Mouse (Mus musculus): ENCODE results near the gene Cfap69. TPM values are rescaled to one million over a fixed set of nuclear protein-coding genes. Genes with fewer than 3 reads are reported as not detected.

Gene Cfap69
- total and polyA plus RNA-seq, 2 experiments from 2014 or later: 9.0 to 9.3 TPM

- Histone ChIP-seq H3K9ac (replicated peaks; ENCODE audit: low read length, poor library complexity, severe bottlenecking) (no peak overlapping the region), H3K4me2 (ENCODE audit: low read depth, low read length, poor library complexity, severe bottlenecking) (no peak overlapping the region), H3K4me3 (ENCODE audit: low read depth, low read length) (no peak overlapping the region), H3K36me3 (ENCODE audit: insufficient read depth, low read length) (no peaks in the 10 kb centered on the region), H3K9me3 (ENCODE audit: low read length) (no peaks in the 10 kb centered on the region), H3K4me1 (ENCODE audit: insufficient read depth, low read length) (peaks cover 5% of the 10 kb centered on the region; the same call in 1 of the 2 replicates), H3K27ac (ENCODE audit: low read depth, low read length) (no peak overlapping the region), H3K27me3 (ENCODE audit: insufficient read depth, low read length) (no peaks in the 10 kb centered on the region)
- WGBS: 75% methylated on average over 7 of the region's 7 CpGs
- no peak for ATAC-seq (ENCODE audit: low FRiP score)
- TF ChIP-seq CTCF (IDR thresholded peaks at IDR 0.05): no peak
- DNase-seq (ENCODE audit: low spot score): no peak
Measured at GRCm38 (mm10) chr5:5668920-5669319, 4.9 kb upstream of the Cfap69 start.

- H3K9me3 ChIP-seq (ENCODE audit: low read length): no peaks in the 10 kb centered on the region
- H3K4me2 ChIP-seq (ENCODE audit: low read depth, low read length, poor library complexity, severe bottlenecking): peak overlapping the region; percentile 82
- DNase-seq (ENCODE audit: low spot score): no peak
- TF ChIP-seq CTCF (IDR thresholded peaks at IDR 0.05): no peak
- H3K27ac ChIP-seq (ENCODE audit: low read depth, low read length): 0 out of 2 replicates have a peak overlapping the region, but pooled peaks have one; percentile 51
- H3K27me3 ChIP-seq (ENCODE audit: insufficient read depth, low read length): no peaks in the 10 kb centered on the region
- 49% methylated on average over 6 of the region's 6 CpGs for WGBS
- H3K36me3 ChIP-seq (ENCODE audit: insufficient read depth, low read length): no peaks in the 10 kb centered on the region
- peak overlapping the region; percentile 83 for H3K9ac ChIP-seq (replicated peaks; ENCODE audit: low read length, poor library complexity, severe bottlenecking)
- peak overlapping the region; percentile 82 for H3K4me3 ChIP-seq (ENCODE audit: low read depth, low read length)
- peak; percentile 22; the same call in 1 of the 2 replicates for ATAC-seq (ENCODE audit: low FRiP score)
- peaks cover 5% of the 10 kb centered on the region; the same call in 1 of the 2 replicates for H3K4me1 ChIP-seq (ENCODE audit: insufficient read depth, low read length)
Measured at GRCm38 (mm10) chr5:5664371-5664926, 410 bp upstream of the Cfap69 start.

GRCm38 (mm10) chr5:5663057-5663456 lies 982 bp downstream of the Cfap69 start:
- Histone ChIP-seq H3K9ac (replicated peaks; ENCODE audit: low read length, poor library complexity, severe bottlenecking) (peak overlapping the region; percentile 83), H3K4me2 (ENCODE audit: low read depth, low read length, poor library complexity, severe bottlenecking) (peak overlapping the region; percentile 82), H3K4me1 (ENCODE audit: insufficient read depth, low read length) (peaks cover 5% of the 10 kb centered on the region; the same call in 1 of the 2 replicates), H3K4me3 (ENCODE audit: low read depth, low read length) (peak overlapping the region; percentile 82), H3K9me3 (ENCODE audit: low read length) (no peaks in the 10 kb centered on the region), H3K27ac (ENCODE audit: low read depth, low read length) (no peak overlapping the region), H3K27me3 (ENCODE audit: insufficient read depth, low read length) (no peaks in the 10 kb centered on the region), H3K36me3 (ENCODE audit: insufficient read depth, low read length) (no peaks in the 10 kb centered on the region)
- no peak for ATAC-seq (ENCODE audit: low FRiP score)
- no peak for DNase-seq (ENCODE audit: low spot score)
- 43% methylated on average over 6 of the region's 6 CpGs for WGBS
- no peak for TF ChIP-seq CTCF (IDR thresholded peaks at IDR 0.05)

GRCm38 (mm10) chr5:5658680-5659079 lies 5.4 kb downstream of the Cfap69 start:
- H3K4me3 ChIP-seq (ENCODE audit: low read depth, low read length): no peak overlapping the region
- H3K9me3 ChIP-seq (ENCODE audit: low read length): no peaks in the 10 kb centered on the region
- no peaks in the 10 kb centered on the region for H3K36me3 ChIP-seq (ENCODE audit: insufficient read depth, low read length)
- no peak overlapping the region for H3K4me2 ChIP-seq (ENCODE audit: low read depth, low read length, poor library complexity, severe bottlenecking)
- no peak for TF ChIP-seq CTCF (IDR thresholded peaks at IDR 0.05)
- 55% methylated on average over 2 of the region's 2 CpGs for WGBS
- no peaks in the 10 kb centered on the region for H3K27me3 ChIP-seq (ENCODE audit: insufficient read depth, low read length)
- no peak overlapping the region for H3K27ac ChIP-seq (ENCODE audit: low read depth, low read length)
- H3K9ac ChIP-seq (replicated peaks; ENCODE audit: low read length, poor library complexity, severe bottlenecking): no peak overlapping the region
- ATAC-seq (ENCODE audit: low FRiP score): no peak
- no peak for DNase-seq (ENCODE audit: low spot score)
- no peaks in the 10 kb centered on the region for H3K4me1 ChIP-seq (ENCODE audit: insufficient read depth, low read length)

GRCm38 (mm10) chr5:5657932-5658331 lies 6.1 kb downstream of the Cfap69 start:
- Histone ChIP-seq H3K27me3 (ENCODE audit: insufficient read depth, low read length) (no peaks in the 10 kb centered on the region), H3K4me3 (ENCODE audit: low read depth, low read length) (no peak overlapping the region), H3K27ac (ENCODE audit: low read depth, low read length) (no peak overlapping the region), H3K4me1 (ENCODE audit: insufficient read depth, low read length) (no peaks in the 10 kb centered on the region), H3K4me2 (ENCODE audit: low read depth, low read length, poor library complexity, severe bottlenecking) (no peak overlapping the region), H3K36me3 (ENCODE audit: insufficient read depth, low read length) (no peaks in the 10 kb centered on the region), H3K9me3 (ENCODE audit: low read length) (no peaks in the 10 kb centered on the region), H3K9ac (replicated peaks; ENCODE audit: low read length, poor library complexity, severe bottlenecking) (no peak overlapping the region)
- TF ChIP-seq CTCF (IDR thresholded peaks at IDR 0.05): no peak
- 78% methylated on average over 2 of the region's 2 CpGs for WGBS
- no peak for DNase-seq (ENCODE audit: low spot score)
- ATAC-seq (ENCODE audit: low FRiP score): no peak

GRCm38 (mm10) chr5:5648817-5649569 lies 15.0 kb downstream of the Cfap69 start:
- Histone ChIP-seq H3K4me3 (ENCODE audit: low read depth, low read length) (no peak overlapping the region), H3K9ac (replicated peaks; ENCODE audit: low read length, poor library complexity, severe bottlenecking) (no peak overlapping the region), H3K4me1 (ENCODE audit: insufficient read depth, low read length) (no peaks in the 10 kb centered on the region), H3K27ac (ENCODE audit: low read depth, low read length) (no peak overlapping the region), H3K4me2 (ENCODE audit: low read depth, low read length, poor library complexity, severe bottlenecking) (no peak overlapping the region), H3K9me3 (ENCODE audit: low read length) (no peaks in the 10 kb centered on the region), H3K27me3 (ENCODE audit: insufficient read depth, low read length) (no peaks in the 10 kb centered on the region), H3K36me3 (ENCODE audit: insufficient read depth, low read length) (no peaks in the 10 kb centered on the region)
- no peak for ATAC-seq (ENCODE audit: low FRiP score)
- WGBS: 76% methylated on average over 6 of the region's 6 CpGs
- DNase-seq (ENCODE audit: low spot score): no peak
- TF ChIP-seq CTCF (IDR thresholded peaks at IDR 0.05): no peak
